Mouse (Mus musculus) cortical plate, adult 2 months (tissue): Measurements from ENCODE around the gene Rab19. TPM values are rescaled to one million over a fixed set of nuclear protein-coding genes. Genes with fewer than 3 reads are reported as not detected.
"Not testable (repeated sequence)": the region's sequence is repeated elsewhere in the genome, so short reads cannot be mapped to it uniquely, and the experiment has no call there.

ENCODE experiments used
- H3K27ac ChIP-seq: fragments of 200-500 bp; 2 replicates; pipeline ENCODE4 v1.5.1; 2012; ENCODE audit warnings: low read length, control low read depth, inconsistent platforms; ENCODE audit not compliant: insufficient read depth
- H3K4me1 ChIP-seq: fragments of 200-500 bp; 2 replicates; pipeline ENCODE4 v1.6.1; 2011; ENCODE audit warnings: low read length; ENCODE audit not compliant: control insufficient read depth, insufficient read depth
- H3K4me3 ChIP-seq: fragments of 200-500 bp; 2 replicates; pipeline ENCODE4 v1.5.1; 2011; ENCODE audit warnings: mild to moderate bottlenecking, low read length, control low read depth; ENCODE audit not compliant: insufficient read depth
- CTCF ChIP-seq: fragments of 200-500 bp; IDR thresholded peaks from 2 replicates; pipeline ENCODE4 v1.5.1; 2011; ENCODE audit warnings: mild to moderate bottlenecking, control low read depth, low read length; ENCODE audit not compliant: insufficient read depth; ENCODE audit errors: extremely low read depth
- POLR2A ChIP-seq: fragments of 200-500 bp; IDR thresholded peaks from 2 replicates; pipeline ENCODE4 v1.6.1; 2011; ENCODE audit warnings: mild to moderate bottlenecking, low read length, control low read depth; ENCODE audit not compliant: insufficient read depth; ENCODE audit errors: extremely low read depth
- polyA plus RNA-seq: library from polyadenylated mRNA; depleted of rRNA; stranded (reverse); fragments of >200 nt; gene quantifications from 2 replicates; pipeline ENCODE4 v1.2.3, GENCODE M21; 2012

Rab19 gene
- polyA plus RNA-seq, 1 experiment = not detected

- Histone ChIP-seq H3K4me1 (peaks cover 3% of the 10 kb centered on the region), H3K27ac (0 out of 2 replicates have a peak overlapping the region, but pooled peaks have one; percentile 30), H3K4me3 (no peak overlapping the region)
- TF ChIP-seq CTCF (no peak), POLR2A (no peak)
These were observed 32.8 kb upstream of the Rab19 start for GRCm38 (mm10) chr6:39347880-39348814.

GRCm38 (mm10) chr6:39348946-39349345 lies 32.0 kb upstream of the Rab19 start:
- TF ChIP-seq CTCF = no peak
- TF ChIP-seq POLR2A = no peak
- no peak overlapping the region for H3K27ac ChIP-seq
- peaks cover 3% of the 10 kb centered on the region for H3K4me1 ChIP-seq
- no peak overlapping the region for H3K4me3 ChIP-seq

- not testable (repeated sequence) for H3K4me3 ChIP-seq, H3K4me1 ChIP-seq, H3K27ac ChIP-seq
These were observed 21.8 kb upstream of the Rab19 start for GRCm38 (mm10) chr6:39359207-39359606.

GRCm38 (mm10) chr6:39362684-39363083 lies 18.3 kb upstream of the Rab19 start:
- TF ChIP-seq CTCF (no peak), POLR2A (no peak)
- Histone ChIP-seq H3K4me1 (no peaks in the 10 kb centered on the region), H3K4me3 (no peak overlapping the region), H3K27ac (no peak overlapping the region)

- peaks cover 2% of the 10 kb centered on the region; the same call in 1 of the 2 replicates for H3K4me1 ChIP-seq
- H3K4me3 ChIP-seq = no peak overlapping the region
- TF ChIP-seq POLR2A (no peak), CTCF (no peak)
These were observed 11.3 kb upstream of the Rab19 start for GRCm38 (mm10) chr6:39369631-39370030.

GRCm38 (mm10) chr6:39372042-39372441 lies 8.9 kb upstream of the Rab19 start:
- Histone ChIP-seq H3K4me1 (peaks cover 5% of the 10 kb centered on the region), H3K27ac (no peak overlapping the region), H3K4me3 (no peak overlapping the region)
- TF ChIP-seq CTCF (no peak), POLR2A (no peak)

More at GRCm38 (mm10) chr6:39369631-39370030, 11.3 kb upstream of the Rab19 start:
- H3K27ac ChIP-seq = no peak overlapping the region

GRCm38 (mm10) chr6:39372727-39373126 lies 8.2 kb upstream of the Rab19 start:
- TF ChIP-seq POLR2A (no peak), CTCF (no peak)
- Histone ChIP-seq H3K4me3 (no peak overlapping the region), H3K27ac (no peak overlapping the region), H3K4me1 (peaks cover 5% of the 10 kb centered on the region)

GRCm38 (mm10) chr6:39373301-39373955 lies 7.5 kb upstream of the Rab19 start:
- TF ChIP-seq POLR2A (no peak), CTCF (no peak)
- H3K4me1 ChIP-seq = peaks cover 5% of the 10 kb centered on the region
- H3K27ac ChIP-seq = no peak overlapping the region

GRCm38 (mm10) chr6:39376775-39377174 lies 4.2 kb upstream of the Rab19 start:
- Histone ChIP-seq H3K4me1 (peaks cover 5% of the 10 kb centered on the region), H3K27ac (no peak overlapping the region), H3K4me3 (peak overlapping the region; percentile 79)
- TF ChIP-seq POLR2A (no peak), CTCF (no peak)

More at GRCm38 (mm10) chr6:39373301-39373955, 7.5 kb upstream of the Rab19 start:
- no peak overlapping the region for H3K4me3 ChIP-seq
